Mouse (Mus musculus): ENCODE measurements around the gene Pou2f1. TPM values are rescaled to one million over a fixed set of nuclear protein-coding genes. Genes with fewer than 3 reads are reported as not detected.

Pou2f1 gene
- polyA plus RNA-seq, 1 experiment from 2014 or later: 17.3 TPM

DNA sequence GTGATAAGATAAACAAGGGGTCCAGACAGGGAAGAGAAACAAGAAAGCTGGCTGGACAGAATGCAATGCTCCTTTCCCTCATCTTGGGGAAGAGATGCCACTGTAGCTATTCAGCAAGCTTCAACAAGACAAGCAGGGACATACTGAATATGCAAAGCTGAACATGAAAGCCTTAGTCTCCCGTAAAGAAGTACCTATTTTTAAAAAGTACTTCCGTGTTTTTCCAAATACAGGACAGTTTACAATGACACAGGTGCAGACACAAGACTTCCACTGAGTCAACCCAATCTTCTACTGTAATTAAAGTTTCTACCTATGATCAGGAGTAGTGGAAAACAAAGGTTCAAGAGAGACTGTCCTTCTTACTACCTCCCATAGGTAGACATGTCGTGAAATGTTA, 72.0 kb downstream of the Pou2f1 start:
- peaks cover 12% of the 10 kb centered on the region for H3K4me1 ChIP-seq (replicated peaks)
- H3K4me3 ChIP-seq: no peak overlapping the region
- H3K9ac ChIP-seq: no peak overlapping the region
- 87% methylated on average over 3 of the region's 3 CpGs for WGBS
- no peaks in the 10 kb centered on the region for H3K9me3 ChIP-seq
- no peak overlapping the region for H3K4me2 ChIP-seq
- no peak overlapping the region for H3K27ac ChIP-seq (replicated peaks)
- ATAC-seq (ENCODE audit: low FRiP score, low read depth): no peak
- no peaks in the 10 kb centered on the region for H3K36me3 ChIP-seq
- no peaks in the 10 kb centered on the region for H3K27me3 ChIP-seq

GRCm38 (mm10) chr1:165927507-165928279, 74.8 kb downstream of the Pou2f1 start:
- H3K9me3 ChIP-seq: no peaks in the 10 kb centered on the region
- H3K27ac ChIP-seq (replicated peaks): no peak overlapping the region
- H3K4me2 ChIP-seq: no peak overlapping the region
- H3K4me1 ChIP-seq (replicated peaks): no peaks in the 10 kb centered on the region
- no peak for ATAC-seq (ENCODE audit: low FRiP score, low read depth)
- 86% methylated on average over 7 of the region's 7 CpGs for WGBS
- no peaks in the 10 kb centered on the region for H3K36me3 ChIP-seq
- H3K27me3 ChIP-seq: no peaks in the 10 kb centered on the region
- H3K4me3 ChIP-seq: no peak overlapping the region
- H3K9ac ChIP-seq: no peak overlapping the region

DNA sequence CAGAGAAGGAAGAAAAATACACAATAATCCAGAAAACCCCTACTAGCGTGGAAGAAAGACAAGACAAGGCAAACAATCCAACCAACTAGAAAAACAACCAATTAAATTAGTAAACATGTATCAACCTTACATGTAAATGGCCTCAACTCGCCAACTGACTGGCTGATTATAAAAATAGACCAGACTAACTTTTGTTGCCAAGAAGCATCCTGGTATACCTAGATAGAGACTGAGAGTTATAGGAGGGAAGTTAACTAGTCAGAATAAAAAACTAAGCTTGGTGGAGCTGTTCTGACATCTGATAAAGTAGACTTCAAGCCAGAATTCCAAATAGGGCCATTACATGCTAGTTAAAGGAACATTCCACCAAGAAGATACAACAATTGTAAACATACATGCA, 77.3 kb downstream of the Pou2f1 start:
- H3K9ac ChIP-seq: no peak overlapping the region
- no peak for ATAC-seq (ENCODE audit: low FRiP score, low read depth)
- no peak overlapping the region for H3K4me2 ChIP-seq
- H3K36me3 ChIP-seq: no peaks in the 10 kb centered on the region
- H3K4me3 ChIP-seq: no peak overlapping the region
- no peaks in the 10 kb centered on the region for H3K9me3 ChIP-seq
- 87% methylated on average over 2 of the region's 2 CpGs for whole genome bisulfite sequencing
- H3K4me1 ChIP-seq (replicated peaks): no peaks in the 10 kb centered on the region
- no peaks in the 10 kb centered on the region for H3K27me3 ChIP-seq
- no peak overlapping the region for H3K27ac ChIP-seq (replicated peaks)

- no peaks in the 10 kb centered on the region for H3K36me3 ChIP-seq
- WGBS: 90% methylated on average over 1 of the region's 1 CpGs
Observed at GRCm38 (mm10) chr1:165922488-165922887, 80.0 kb downstream of the Pou2f1 start.

GRCm38 (mm10) chr1:165921026-165921425, 81.5 kb downstream of the Pou2f1 start:
- Histone ChIP-seq H3K27ac (replicated peaks) (no peak overlapping the region), H3K27me3 (no peaks in the 10 kb centered on the region), H3K4me2 (no peak overlapping the region), H3K9me3 (no peaks in the 10 kb centered on the region), H3K9ac (no peak overlapping the region), H3K4me3 (no peak overlapping the region), H3K36me3 (peaks cover 8% of the 10 kb centered on the region), H3K4me1 (replicated peaks) (no peaks in the 10 kb centered on the region)
- no peak for ATAC-seq (ENCODE audit: low FRiP score, low read depth)
- 76% methylated on average over 3 of the region's 3 CpGs for WGBS

More at GRCm38 (mm10) chr1:165922488-165922887, 80.0 kb downstream of the Pou2f1 start:
- no peak overlapping the region for H3K27ac ChIP-seq (replicated peaks)
- no peak overlapping the region for H3K4me3 ChIP-seq
- H3K4me1 ChIP-seq (replicated peaks): no peaks in the 10 kb centered on the region
- no peak for ATAC-seq (ENCODE audit: low FRiP score, low read depth)
- no peaks in the 10 kb centered on the region for H3K9me3 ChIP-seq
- H3K4me2 ChIP-seq: no peak overlapping the region
- no peaks in the 10 kb centered on the region for H3K27me3 ChIP-seq
- H3K9ac ChIP-seq: no peak overlapping the region

DNA sequence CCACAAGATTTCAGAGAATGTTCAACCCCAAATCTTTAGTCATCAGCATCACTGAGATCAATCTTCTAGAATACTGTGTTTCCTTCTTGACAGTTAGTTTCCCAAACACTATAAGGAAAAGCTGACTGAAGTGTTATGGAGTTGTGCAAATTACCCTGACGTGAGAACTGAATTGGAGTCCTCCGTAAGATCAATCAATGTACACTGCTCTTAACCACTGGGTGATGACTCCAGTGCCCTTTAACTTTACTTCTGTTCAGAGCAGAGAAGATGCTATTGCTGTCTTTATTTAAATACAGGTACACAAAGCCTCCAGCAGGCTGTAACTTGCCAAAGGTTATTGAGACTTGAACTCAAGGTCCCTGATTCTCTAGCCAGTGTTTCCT, 88.1 kb downstream of the Pou2f1 start:
- H3K36me3 ChIP-seq: peaks cover 9% of the 10 kb centered on the region
- peak overlapping the region; percentile 59 for H3K27ac ChIP-seq (replicated peaks)
- 31% methylated on average over 2 of the region's 2 CpGs for WGBS
- no peaks in the 10 kb centered on the region for H3K27me3 ChIP-seq
- H3K9me3 ChIP-seq: no peaks in the 10 kb centered on the region
- no peak overlapping the region for H3K4me3 ChIP-seq
- H3K9ac ChIP-seq: no peak overlapping the region
- H3K4me1 ChIP-seq (replicated peaks): peaks cover 14% of the 10 kb centered on the region
- H3K4me2 ChIP-seq: peak overlapping the region; percentile 21
- ATAC-seq (ENCODE audit: low FRiP score, low read depth): peak; percentile 60

GRCm38 (mm10) chr1:165913720-165914415, 88.6 kb downstream of the Pou2f1 start:
- Histone ChIP-seq H3K27me3 (no peaks in the 10 kb centered on the region), H3K36me3 (peaks cover 12% of the 10 kb centered on the region), H3K9me3 (no peaks in the 10 kb centered on the region), H3K9ac (no peak overlapping the region), H3K4me2 (peak overlapping the region; percentile 21), H3K27ac (replicated peaks) (peak overlapping the region; percentile 59), H3K4me3 (no peak overlapping the region), H3K4me1 (replicated peaks) (peaks cover 14% of the 10 kb centered on the region)
- WGBS: 44% methylated on average over 2 of the region's 2 CpGs
- peak; percentile 85 for ATAC-seq (ENCODE audit: low FRiP score, low read depth)

GRCm38 (mm10) chr1:165909471-165909870, 93.0 kb downstream of the Pou2f1 start:
- Histone ChIP-seq H3K4me1 (replicated peaks) (peaks cover 11% of the 10 kb centered on the region), H3K4me2 (no peak overlapping the region), H3K4me3 (no peak overlapping the region), H3K27me3 (no peaks in the 10 kb centered on the region), H3K27ac (replicated peaks) (no peak overlapping the region), H3K9ac (no peak overlapping the region), H3K36me3 (peaks cover 23% of the 10 kb centered on the region), H3K9me3 (no peaks in the 10 kb centered on the region)
- WGBS: 90% methylated on average over 3 of the region's 3 CpGs
- ATAC-seq (ENCODE audit: low FRiP score, low read depth): no peak

DNA sequence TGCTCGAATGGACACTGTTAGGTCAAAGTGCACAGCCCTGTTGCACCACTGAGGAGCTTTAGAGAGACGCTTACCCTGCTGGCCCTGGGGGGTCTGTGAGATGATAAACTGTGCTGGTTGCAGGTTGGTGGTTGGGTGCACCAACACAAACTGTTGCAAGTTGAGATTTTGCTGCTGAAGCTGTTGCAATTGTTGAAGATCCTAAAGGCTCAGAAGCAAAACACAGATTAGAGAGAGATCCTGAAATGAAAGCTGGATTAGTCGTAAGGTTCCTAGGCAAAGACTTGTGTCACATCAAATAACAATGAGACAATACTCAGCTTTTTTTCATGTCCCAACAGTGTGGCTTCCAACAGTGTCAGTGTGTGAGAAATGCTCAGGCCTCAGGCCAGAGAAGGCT, 93.7 kb downstream of the Pou2f1 start:
- Histone ChIP-seq H3K4me3 (no peak overlapping the region), H3K27me3 (no peaks in the 10 kb centered on the region), H3K4me1 (replicated peaks) (peaks cover 4% of the 10 kb centered on the region; the same call in 1 of the 2 replicates), H3K9me3 (no peaks in the 10 kb centered on the region), H3K36me3 (peaks cover 23% of the 10 kb centered on the region), H3K4me2 (no peak overlapping the region), H3K9ac (no peak overlapping the region), H3K27ac (replicated peaks) (no peak overlapping the region)
- ATAC-seq (ENCODE audit: low FRiP score, low read depth): no peak
- WGBS: 69% methylated on average over 3 of the region's 3 CpGs

- no peak overlapping the region for H3K4me2 ChIP-seq
- 96% methylated on average over 2 of the region's 2 CpGs for WGBS
- H3K4me3 ChIP-seq: no peak overlapping the region
- H3K27me3 ChIP-seq: no peaks in the 10 kb centered on the region
- H3K27ac ChIP-seq (replicated peaks): no peak overlapping the region
- H3K36me3 ChIP-seq: peaks cover 23% of the 10 kb centered on the region
- H3K9me3 ChIP-seq: no peaks in the 10 kb centered on the region
- ATAC-seq (ENCODE audit: low FRiP score, low read depth): no peak
- 0 out of 2 replicates have a peak, but pooled peaks cover 3% of the 10 kb centered on the region for H3K4me1 ChIP-seq (replicated peaks)
- no peak overlapping the region for H3K9ac ChIP-seq
Observed at GRCm38 (mm10) chr1:165908153-165908552, 94.3 kb downstream of the Pou2f1 start.

DNA sequence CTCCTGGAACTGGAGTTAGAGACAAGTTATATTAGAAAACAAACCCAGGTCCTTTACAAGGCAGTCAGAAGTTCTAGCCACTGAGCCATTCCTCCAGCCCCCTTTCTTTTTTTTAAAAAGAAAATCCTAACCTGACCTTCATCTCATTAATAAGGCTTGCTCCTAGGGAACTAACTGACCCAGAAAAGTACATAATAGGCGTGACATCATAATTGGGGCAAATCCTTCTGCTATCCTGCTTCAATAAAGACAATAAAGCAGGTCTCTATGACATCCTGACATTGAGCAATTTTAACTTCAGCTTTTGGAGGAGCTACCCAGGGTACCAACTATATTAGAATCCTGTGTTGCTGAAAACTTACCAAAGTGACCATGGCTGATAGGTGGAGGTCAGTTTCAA, 98.9 kb downstream of the Pou2f1 start:
- Histone ChIP-seq H3K9me3 (no peaks in the 10 kb centered on the region), H3K4me1 (replicated peaks) (no peaks in the 10 kb centered on the region), H3K36me3 (peaks cover 38% of the 10 kb centered on the region), H3K9ac (no peak overlapping the region), H3K4me2 (no peak overlapping the region), H3K27me3 (no peaks in the 10 kb centered on the region), H3K4me3 (no peak overlapping the region), H3K27ac (replicated peaks) (no peak overlapping the region)
- WGBS: 65% methylated on average over 1 of the region's 1 CpGs
- ATAC-seq (ENCODE audit: low FRiP score, low read depth): no peak

DNA sequence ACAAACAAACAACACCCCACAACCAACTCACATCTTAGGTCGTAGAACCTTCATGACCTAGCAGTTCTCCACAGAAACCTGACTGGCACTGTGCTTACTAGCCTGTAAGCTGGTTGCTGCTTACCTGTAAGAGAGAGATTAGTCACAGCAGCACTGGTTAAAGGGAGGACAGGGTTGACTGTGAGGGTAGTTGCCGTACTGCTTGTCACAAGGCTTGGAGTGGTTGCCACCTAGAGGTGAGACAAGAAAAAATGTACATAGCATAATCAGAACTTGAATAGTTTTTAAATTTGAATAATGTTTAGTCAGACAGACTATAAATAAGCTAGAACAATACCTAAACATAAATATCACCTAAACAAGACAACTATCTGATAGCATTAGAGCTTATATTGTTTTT, 110.8 kb downstream of the Pou2f1 start:
- no peak overlapping the region for H3K9ac ChIP-seq
- H3K27me3 ChIP-seq: no peaks in the 10 kb centered on the region
- WGBS: 87% methylated on average over 2 of the region's 2 CpGs
- H3K27ac ChIP-seq (replicated peaks): no peak overlapping the region
- H3K4me2 ChIP-seq: no peak overlapping the region
- no peaks in the 10 kb centered on the region for H3K4me1 ChIP-seq (replicated peaks)
- H3K36me3 ChIP-seq: peaks cover 57% of the 10 kb centered on the region
- ATAC-seq (ENCODE audit: low FRiP score, low read depth): no peak
- H3K9me3 ChIP-seq: no peaks in the 10 kb centered on the region
- H3K4me3 ChIP-seq: no peak overlapping the region
